Mouse (Mus musculus): Measurements from ENCODE around the gene Mphosph9.

The Mphosph9 gene

GRCm38 (mm10) chr5:124214516-124215145 lies 113.1 kb downstream of the Mphosph9 start:
- no peak for DNase-seq (ENCODE audit: extremely low spot score)

- no peak for DNase-seq (ENCODE audit: extremely low spot score)
Observed at GRCm38 (mm10) chr5:124213588-124214469, 113.9 kb downstream of the Mphosph9 start.

GRCm38 (mm10) chr5:124211669-124212068 lies 116.1 kb downstream of the Mphosph9 start:
- no peak for DNase-seq (ENCODE audit: extremely low spot score)

GRCm38 (mm10) chr5:124211234-124211633 lies 116.5 kb downstream of the Mphosph9 start:
- DNase-seq (ENCODE audit: extremely low spot score) = no peak

GRCm38 (mm10) chr5:124210281-124211016 lies 117.3 kb downstream of the Mphosph9 start:
- DNase-seq (ENCODE audit: extremely low spot score) = no peak

- DNase-seq (ENCODE audit: extremely low spot score) = no peak
Observed at GRCm38 (mm10) chr5:124209850-124210249, 117.9 kb downstream of the Mphosph9 start.

- DNase-seq (ENCODE audit: extremely low spot score) = no peak
Observed at GRCm38 (mm10) chr5:124208030-124208429, 119.7 kb downstream of the Mphosph9 start.

GRCm38 (mm10) chr5:124206481-124207038 lies 121.2 kb downstream of the Mphosph9 start:
- DNase-seq (ENCODE audit: extremely low spot score) = peak; percentile 34

- DNase-seq (ENCODE audit: extremely low spot score) = no peak
Observed at GRCm38 (mm10) chr5:124205809-124206380, 121.9 kb downstream of the Mphosph9 start.

- DNase-seq (ENCODE audit: extremely low spot score) = no peak
Observed at GRCm38 (mm10) chr5:124205211-124205610, 122.6 kb downstream of the Mphosph9 start.

- DNase-seq (ENCODE audit: extremely low spot score) = no peak
Observed at GRCm38 (mm10) chr5:124204127-124204794, 123.5 kb downstream of the Mphosph9 start.

GRCm38 (mm10) chr5:124203251-124203650 lies 124.5 kb downstream of the Mphosph9 start:
- DNase-seq (ENCODE audit: extremely low spot score) = no peak

GRCm38 (mm10) chr5:124202071-124202470 lies 125.7 kb downstream of the Mphosph9 start:
- no peak for DNase-seq (ENCODE audit: extremely low spot score)

GRCm38 (mm10) chr5:124201564-124201963 lies 126.2 kb downstream of the Mphosph9 start:
- DNase-seq (ENCODE audit: extremely low spot score) = no peak

All from embryo, embryonic 9.5 days (tissue).